Mouse (Mus musculus) stomach, postnatal 0 days (tissue): Measurements from ENCODE around the gene Fgfr2. TPM values are rescaled to one million over a fixed set of nuclear protein-coding genes. Genes with fewer than 3 reads are reported as not detected.
A peak's percentile ranks its signal among the peaks of the same experiment; 100 is the strongest.

Experiments used
- ATAC-seq: fragments of 200-750 bp; cut with Nextera tagmentation; 2 replicates; pipeline ENCODE4 v1.8.0; 2017; ENCODE audit not compliant: low FRiP score, low TSS enrichment
- DNase-seq: peaks from one replicate; pipeline ENCODE4 v3.0.0-alpha.2; 2016; ENCODE audit warnings: low spot score
- H3K27ac ChIP-seq: fragments of 300-500 bp; sonication (generic); replicated peaks from 2 replicates; pipeline ENCODE4 v1.5.1; 2014; ENCODE audit warnings: mild to moderate bottlenecking, control low read depth
- H3K27me3 ChIP-seq: fragments of 300-500 bp; sonication (generic); 2 replicates; pipeline ENCODE4 v1.6.1; 2014; ENCODE audit warnings: low read length; ENCODE audit not compliant: control insufficient read depth, insufficient read depth
- H3K36me3 ChIP-seq: fragments of 300-500 bp; sonication (generic); 2 replicates; pipeline ENCODE4 v1.6.1; 2014; ENCODE audit warnings: low read length, mixed read lengths; ENCODE audit not compliant: control insufficient read depth, insufficient read depth
- H3K4me1 ChIP-seq: fragments of 300-500 bp; sonication (generic); replicated peaks from 2 replicates; pipeline ENCODE4 v1.6.1; 2014; ENCODE audit warnings: antibody characterized with exemption; ENCODE audit not compliant: control insufficient read depth, insufficient read depth
- H3K4me2 ChIP-seq: fragments of 300-500 bp; sonication (generic); replicated peaks from 2 replicates; pipeline ENCODE4 v1.6.1; 2014; ENCODE audit warnings: low read depth, mild to moderate bottlenecking, control low read depth, moderate library complexity
- H3K4me3 ChIP-seq: fragments of 300-500 bp; sonication (generic); 2 replicates; pipeline ENCODE4 v1.5.1; 2014; ENCODE audit warnings: low read depth, low read length, control low read depth
- H3K9ac ChIP-seq: fragments of 300-500 bp; sonication (generic); 2 replicates; pipeline ENCODE4 v1.6.1; 2014; ENCODE audit warnings: mild to moderate bottlenecking, low read length, control low read depth, mixed read lengths
- H3K9me3 ChIP-seq: fragments of 300-500 bp; sonication (generic); 2 replicates; pipeline ENCODE4 v1.6.1; 2016; ENCODE audit warnings: low read length; ENCODE audit not compliant: control insufficient read depth
- CTCF ChIP-seq: IDR thresholded peaks from 2 replicates; pipeline ENCODE4 v1.5.1; 2016; ENCODE audit warnings: antibody characterized with exemption, low read depth, mild to moderate bottlenecking, moderate library complexity
- EP300 ChIP-seq: optimal IDR thresholded peaks from 2 replicates; pipeline ENCODE3; 2016; ENCODE audit warnings: antibody characterized with exemption
- WGBS: fragments of 180-500 bp; shearing (Covaris S2); extraction: QIAGEN DNeasy Blood & Tissue Kit; methylation state at CpG from one replicate; pipeline ENCODE4 v1.1.7; 2014; 5-methylcytosine and 5-hydroxymethylcytosine counted together
- polyA plus RNA-seq: library from polyadenylated mRNA; unstranded; fragments of >200 nt; fragmentation: Nextera tagmentation; extraction: Ambion mirVana; gene quantifications from 2 replicates; pipeline ENCODE4 v1.2.1, GENCODE M21; 2015

The Fgfr2 gene
- polyA plus RNA-seq, 1 experiment from 2014 or later = 60.8 TPM

- no peak overlapping the region for H3K4me3 ChIP-seq
- no peak overlapping the region for H3K9ac ChIP-seq
- TF ChIP-seq CTCF (no peak), EP300 (no peak)
- no peaks in the 10 kb centered on the region for H3K4me1 ChIP-seq
- H3K9me3 ChIP-seq = no peaks in the 10 kb centered on the region
- peaks cover 2% of the 10 kb centered on the region; the same call in 1 of the 2 replicates for H3K36me3 ChIP-seq
- no peak for DNase-seq
- H3K27me3 ChIP-seq = no peaks in the 10 kb centered on the region
- ATAC-seq = no peak
- H3K4me2 ChIP-seq = no peak overlapping the region
- H3K27ac ChIP-seq = no peak overlapping the region
- 90% methylated on average over 10 of the region's 10 CpGs for WGBS
These were observed 2225.9 kb downstream of the Fgfr2 start for GRCm38 (mm10) chr7:130897201-130897600.

- Histone ChIP-seq H3K9me3 (no peaks in the 10 kb centered on the region), H3K4me2 (no peak overlapping the region), H3K27me3 (no peaks in the 10 kb centered on the region), H3K9ac (no peak overlapping the region), H3K27ac (no peak overlapping the region), H3K4me3 (no peak overlapping the region), H3K36me3 (peaks cover 2% of the 10 kb centered on the region; the same call in 1 of the 2 replicates), H3K4me1 (no peaks in the 10 kb centered on the region)
- ATAC-seq (no peak), DNase-seq (no peak)
- TF ChIP-seq EP300 (no peak), CTCF (no peak)
- 73% methylated on average over 3 of the region's 3 CpGs for WGBS
These were observed 2227.1 kb downstream of the Fgfr2 start for GRCm38 (mm10) chr7:130896064-130896463.

- TF ChIP-seq CTCF (no peak), EP300 (no peak)
- no peak for ATAC-seq
- Histone ChIP-seq H3K9me3 (no peaks in the 10 kb centered on the region), H3K4me1 (no peaks in the 10 kb centered on the region), H3K4me3 (no peak overlapping the region), H3K27ac (no peak overlapping the region), H3K36me3 (peaks cover 2% of the 10 kb centered on the region; the same call in 1 of the 2 replicates), H3K9ac (no peak overlapping the region), H3K27me3 (no peaks in the 10 kb centered on the region), H3K4me2 (no peak overlapping the region)
- DNase-seq = no peak
- 76% methylated on average over 2 of the region's 2 CpGs for WGBS
These were observed 2227.6 kb downstream of the Fgfr2 start for GRCm38 (mm10) chr7:130895618-130895945.

DNA sequence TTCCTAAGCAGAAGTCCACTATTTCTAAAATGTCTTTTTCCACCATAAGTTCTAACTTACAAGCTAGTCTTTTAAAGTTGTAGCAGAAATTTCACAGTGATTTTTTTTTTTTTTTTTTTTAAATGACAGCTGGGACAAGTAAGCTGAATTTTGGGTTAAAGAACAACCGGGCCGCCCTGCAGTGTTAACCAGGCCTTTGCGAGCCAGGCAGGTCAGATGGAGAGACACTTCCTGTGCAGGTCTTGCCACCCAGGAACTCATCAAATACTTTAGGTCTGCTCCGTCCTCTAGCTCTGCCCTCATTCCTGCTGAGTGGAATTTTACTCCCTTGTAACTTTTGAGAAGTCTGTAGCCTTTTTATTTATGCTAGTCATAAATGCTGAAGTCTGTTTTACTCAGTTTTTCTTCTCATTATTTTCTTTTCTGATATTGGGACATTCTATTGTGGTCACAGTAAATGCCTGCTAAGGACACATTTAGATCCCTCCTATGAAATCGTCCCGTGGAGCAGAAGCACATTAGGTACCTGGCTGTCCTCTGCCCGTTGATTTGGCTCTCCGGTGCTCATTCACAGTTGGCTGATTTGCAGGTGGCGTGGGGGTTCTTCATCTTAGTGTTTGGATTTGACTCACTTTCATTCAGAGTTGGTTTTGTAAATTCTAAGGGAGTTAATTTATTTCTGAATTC is 2228.1 kb downstream of the Fgfr2 start:
- Histone ChIP-seq H3K9me3 (no peaks in the 10 kb centered on the region), H3K9ac (no peak overlapping the region), H3K27ac (no peak overlapping the region), H3K4me3 (no peak overlapping the region), H3K36me3 (peaks cover 2% of the 10 kb centered on the region; the same call in 1 of the 2 replicates), H3K4me1 (no peaks in the 10 kb centered on the region), H3K27me3 (no peaks in the 10 kb centered on the region), H3K4me2 (no peak overlapping the region)
- no peak for TF ChIP-seq CTCF
- TF ChIP-seq EP300 = no peak
- DNase-seq = no peak
- ATAC-seq = no peak
- 84% methylated on average over 9 of the region's 9 CpGs for WGBS

GRCm38 (mm10) chr7:130892973-130893372 is 2230.2 kb downstream of the Fgfr2 start:
- no peak for TF ChIP-seq CTCF
- no peak for TF ChIP-seq EP300
- Histone ChIP-seq H3K27me3 (no peaks in the 10 kb centered on the region), H3K36me3 (peaks cover 2% of the 10 kb centered on the region; the same call in 1 of the 2 replicates), H3K27ac (peak overlapping the region; percentile 49; the same call in 1 of the 2 replicates), H3K4me2 (no peak overlapping the region), H3K9me3 (no peaks in the 10 kb centered on the region), H3K4me1 (no peaks in the 10 kb centered on the region), H3K4me3 (no peak overlapping the region), H3K9ac (no peak overlapping the region)
- no peak for DNase-seq
- no peak for ATAC-seq
- 69% methylated on average over 6 of the region's 6 CpGs for WGBS

DNA sequence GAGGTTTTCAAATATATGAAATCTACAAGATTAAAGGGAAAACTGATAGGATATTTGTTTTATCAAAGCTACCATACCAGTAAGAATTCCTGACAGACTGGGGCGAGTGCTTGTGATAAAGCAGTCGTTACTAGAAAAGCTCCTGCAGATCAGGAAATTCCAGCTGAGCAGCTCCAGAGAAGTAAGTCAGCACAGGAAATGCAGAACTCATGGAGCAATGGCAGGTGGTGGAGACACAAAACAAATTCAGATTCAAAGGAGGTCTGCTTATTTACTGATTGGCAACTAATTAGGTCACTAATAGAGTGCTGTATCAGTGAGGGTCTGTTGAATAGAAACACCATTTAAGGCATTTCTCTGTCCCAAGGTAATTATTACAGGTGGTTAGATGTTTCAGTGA is 2232.3 kb downstream of the Fgfr2 start:
- Histone ChIP-seq H3K36me3 (no peaks in the 10 kb centered on the region), H3K4me3 (no peak overlapping the region), H3K4me1 (no peaks in the 10 kb centered on the region), H3K27ac (peak overlapping the region; percentile 45; the same call in 1 of the 2 replicates), H3K9me3 (no peaks in the 10 kb centered on the region), H3K9ac (no peak overlapping the region), H3K4me2 (no peak overlapping the region), H3K27me3 (no peaks in the 10 kb centered on the region)
- TF ChIP-seq CTCF = no peak
- TF ChIP-seq EP300 = no peak
- no peak for ATAC-seq
- WGBS = 31% methylated on average over 2 of the region's 2 CpGs
- peak; percentile 46 for DNase-seq
